Mouse (Mus musculus) left cerebral cortex, adult 11 months (tissue): ENCODE measurements around the gene Slc23a3.

ENCODE experiments used
- DNase-seq: peaks from one replicate; pipeline ENCODE4 v3.0.0; 2022; ENCODE audit warnings: low spot score

Slc23a3 gene

DNA sequence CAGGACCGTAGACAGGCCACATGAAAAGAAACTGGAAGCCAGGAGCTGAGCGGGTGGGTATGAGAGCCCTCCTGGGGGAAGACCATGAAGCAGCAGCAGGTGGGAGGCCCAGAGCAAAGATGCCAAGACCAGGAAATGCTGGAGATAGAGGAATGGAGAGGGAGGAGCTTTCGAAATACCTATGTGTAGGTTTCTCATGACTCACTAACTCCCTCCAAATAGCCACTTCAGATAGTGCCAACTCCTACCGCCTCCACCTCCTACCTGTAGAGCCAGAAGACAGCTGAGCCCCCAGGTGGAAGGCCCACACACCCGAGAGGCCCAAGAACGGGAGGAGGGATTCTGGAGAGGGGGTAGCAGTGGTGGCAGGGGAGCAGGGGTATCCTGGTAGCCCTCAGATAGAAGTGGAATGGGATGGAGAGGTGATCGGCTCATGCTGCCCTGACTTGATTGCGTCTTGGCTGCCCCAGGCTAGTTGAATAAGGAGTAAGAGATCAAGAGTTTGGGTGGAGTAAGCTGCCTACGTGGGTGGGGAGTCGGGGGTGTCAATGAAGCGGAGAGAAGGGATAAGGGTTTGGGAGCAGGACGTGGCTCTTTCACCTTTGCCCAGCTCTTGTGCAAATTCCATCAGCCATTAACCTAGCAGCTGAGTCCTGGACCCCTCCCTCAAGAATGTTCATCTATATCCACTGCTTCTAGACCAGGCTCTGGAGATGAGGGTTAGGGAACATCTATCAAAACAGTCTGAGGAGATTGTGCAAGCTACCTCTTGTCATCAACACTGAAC is at the start of gene Slc23a3:
Slc23a3 (minus strand) TSS at position 470 of the 787 bp plus-strand sequence.
- no peak for DNase-seq

DNA sequence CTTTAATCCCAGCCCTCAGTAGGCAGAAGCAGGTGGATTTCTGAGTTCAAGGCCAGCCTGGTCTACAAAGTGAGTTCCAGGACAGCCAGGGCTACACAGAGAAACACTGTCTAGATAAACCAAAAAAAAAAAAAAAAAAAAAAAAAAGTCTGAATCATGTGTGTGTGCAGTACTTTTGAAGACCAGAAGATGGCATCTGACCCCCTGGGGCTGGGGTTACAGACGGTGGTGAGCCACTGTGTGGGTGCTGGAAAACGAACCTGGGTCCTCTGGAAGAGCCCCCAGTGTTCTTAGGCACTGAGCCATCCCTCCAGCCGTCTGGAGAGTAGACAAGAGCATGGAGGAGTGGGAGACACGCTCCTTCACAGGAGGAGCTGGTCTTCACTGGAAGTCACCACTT is 48.5 kb upstream of the Slc23a3 start:
- no peak for DNase-seq

DNA sequence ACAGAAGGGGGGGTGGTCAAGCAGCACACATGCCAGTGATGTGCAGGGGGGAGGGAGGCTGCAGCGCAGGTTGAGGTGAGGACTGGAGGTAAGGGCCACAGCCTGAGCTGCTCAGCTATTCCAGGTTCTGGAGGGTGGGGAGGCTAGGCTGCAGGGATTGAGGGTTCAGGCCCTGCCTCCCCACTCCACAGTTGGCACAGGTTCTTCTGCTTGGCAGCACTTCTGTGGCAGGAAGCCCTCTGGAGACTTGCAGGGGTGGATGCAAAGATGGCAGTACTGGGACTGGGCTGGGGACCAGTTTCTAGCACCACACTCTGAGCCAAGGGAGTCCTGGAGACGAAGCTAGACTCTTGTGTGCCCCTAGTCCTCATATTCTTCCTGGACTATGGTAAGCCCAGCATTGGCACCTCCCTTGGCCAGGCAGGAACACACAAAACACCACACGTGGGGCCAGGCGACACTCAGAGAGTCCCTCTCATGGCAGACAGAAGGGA is 47.7 kb upstream of the Slc23a3 start:
- DNase-seq, result no peak

DNA sequence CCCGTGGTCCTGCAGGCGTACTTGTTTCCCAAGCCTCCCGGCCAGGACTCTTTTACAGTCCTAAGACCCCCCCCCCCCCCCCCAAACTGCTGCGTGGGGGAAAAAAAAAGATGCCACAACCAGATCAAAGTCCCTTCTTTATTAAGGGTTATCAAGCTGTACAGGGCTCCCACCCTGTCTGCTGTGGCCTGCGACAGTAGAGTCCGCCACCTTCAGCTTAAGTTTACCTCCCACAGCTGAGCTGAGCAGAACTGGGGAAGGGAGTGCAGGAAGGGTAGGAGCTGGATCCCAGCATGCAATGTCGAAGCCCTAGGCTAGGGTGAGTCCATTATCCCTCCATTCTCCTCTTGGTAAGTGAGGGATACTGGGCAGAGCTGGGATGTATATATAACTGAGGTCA is 47.1 kb upstream of the Slc23a3 start:
- DNase-seq, result no peak

DNA sequence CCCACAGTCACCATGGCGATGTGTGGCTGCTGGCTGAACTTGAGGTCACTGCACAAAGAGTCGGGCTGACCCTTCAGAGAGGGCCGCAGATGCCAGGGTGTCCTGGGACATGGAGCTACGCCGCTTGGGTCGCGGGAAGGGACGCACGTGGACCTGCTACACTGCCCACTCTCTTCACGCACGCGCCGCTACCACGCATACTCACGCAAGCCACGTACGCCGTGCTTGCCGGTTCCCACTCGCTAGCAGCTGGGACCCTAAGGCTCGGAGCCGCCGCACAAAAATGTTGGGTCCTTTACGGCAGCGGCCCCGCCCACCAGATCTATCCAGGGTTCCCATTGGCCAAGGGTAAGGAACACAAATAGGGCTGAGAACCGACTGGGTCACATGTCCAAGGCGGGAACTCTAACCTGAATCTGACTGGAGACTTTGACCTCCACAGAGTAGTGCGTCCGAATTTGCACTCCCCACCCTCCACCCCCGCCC is 46.5 kb upstream of the Slc23a3 start, which contains the start of gene Abcb6:
Abcb6 (minus strand) TSS at position 288 of the 486 bp plus-strand sequence.
- DNase-seq, result peak; percentile 89

DNA sequence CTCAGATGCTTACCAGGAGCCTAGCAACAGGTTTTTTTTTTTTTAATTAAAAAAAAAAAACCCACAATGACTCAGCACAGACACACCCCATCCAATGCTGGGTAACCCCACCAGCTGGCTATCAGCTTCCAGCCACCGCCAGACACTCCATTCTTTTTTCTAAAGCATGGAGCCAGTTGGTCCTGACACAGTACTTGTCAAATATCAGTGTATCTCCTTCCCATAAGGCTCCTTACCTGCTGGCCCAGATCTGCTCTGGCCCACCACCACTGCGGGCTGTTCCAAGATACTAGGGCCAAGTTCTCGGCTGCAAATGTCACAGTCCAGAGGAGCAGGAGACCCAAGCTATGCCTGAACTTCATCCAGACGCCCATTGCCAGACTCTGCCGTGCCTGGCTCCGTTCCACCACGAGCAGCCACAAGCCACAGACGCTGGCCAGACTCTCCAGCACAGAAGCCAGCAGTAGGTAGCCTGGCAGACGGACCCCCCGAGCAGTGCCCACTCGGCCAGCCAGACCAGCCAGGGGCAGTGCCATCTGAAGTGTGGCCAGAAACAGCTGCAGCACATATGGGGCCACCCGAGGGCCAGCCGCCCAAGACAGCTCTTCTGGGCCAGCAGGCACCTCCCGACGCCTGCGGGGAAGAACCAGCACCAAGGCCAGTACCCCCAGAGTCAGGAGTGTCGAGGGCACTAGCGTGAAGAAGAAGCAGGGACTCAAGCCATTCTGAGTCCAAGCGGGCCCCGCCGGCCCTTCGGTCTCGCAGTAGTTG is 45.8 kb upstream of the Slc23a3 start:
- DNase-seq, result no peak

DNA sequence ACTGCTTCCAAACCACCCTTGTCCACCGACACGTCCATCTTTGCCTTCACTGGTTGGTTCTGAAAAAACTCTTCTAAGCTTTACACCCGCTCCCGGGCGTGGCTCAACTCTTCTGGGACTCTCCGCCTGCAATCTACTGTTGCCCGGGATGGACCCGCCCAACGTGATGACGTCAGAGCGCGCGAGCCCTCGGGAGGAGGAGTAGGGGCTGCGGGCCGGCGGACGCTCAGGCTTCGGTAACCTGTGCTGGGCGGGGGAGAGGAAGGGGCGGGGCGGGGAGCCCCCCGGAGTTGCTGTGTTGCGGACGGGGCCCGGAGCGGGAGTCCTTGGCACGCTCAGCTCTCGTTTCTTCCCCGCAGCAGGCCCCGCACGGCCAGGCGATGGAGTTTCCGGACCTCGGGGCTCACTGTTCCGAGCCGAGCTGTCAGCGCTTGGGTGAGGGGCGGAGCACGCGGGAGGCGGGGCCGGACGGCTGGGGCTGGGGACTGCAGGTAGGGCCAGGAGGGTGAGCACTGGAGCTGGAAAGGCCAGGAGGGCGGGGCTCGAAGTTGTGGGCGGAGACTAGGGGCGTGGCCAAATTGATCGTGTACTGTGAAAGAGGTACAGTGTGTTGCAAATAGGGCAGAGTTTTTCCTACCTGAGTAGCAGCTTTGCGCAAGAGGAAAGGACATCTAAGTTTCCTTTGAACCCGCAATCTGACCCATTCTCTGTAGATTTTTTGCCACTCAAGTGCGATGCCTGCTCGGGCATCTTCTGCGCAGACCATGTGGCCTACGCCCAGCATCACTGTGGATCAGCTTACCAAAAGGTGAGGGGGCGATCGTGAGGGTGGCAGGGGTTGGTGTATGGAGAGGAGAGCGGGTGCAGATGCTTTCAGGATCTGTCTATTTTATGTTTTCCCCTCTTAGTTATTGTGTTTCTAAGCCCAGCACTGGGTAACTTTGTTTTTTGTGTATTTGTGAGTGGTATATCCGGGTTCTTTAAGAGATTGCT is 35.1 kb upstream of the Slc23a3 start, which contains the start of gene Zfand2b:
Zfand2b (plus strand) TSS at position 175 of the 993 bp plus-strand sequence.
- DNase-seq, result peak; percentile 88

DNA sequence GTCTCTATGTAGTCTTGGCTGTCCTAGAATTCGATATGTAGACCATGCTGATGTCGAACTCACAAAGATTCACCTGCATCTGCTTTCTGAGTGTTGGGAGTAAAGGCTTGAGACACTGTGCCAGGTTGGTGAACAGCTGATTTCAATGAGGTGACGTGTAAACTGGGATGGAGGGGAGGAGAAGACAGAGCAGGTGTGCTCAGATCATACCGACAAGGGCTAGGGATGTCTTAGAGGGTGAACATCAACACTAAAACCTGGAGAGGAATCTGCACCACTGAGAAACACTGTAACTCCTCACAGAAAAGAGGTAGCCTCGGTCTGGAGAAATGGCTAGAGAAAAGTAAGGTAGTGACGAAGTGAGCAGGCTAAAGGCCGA is 34.4 kb upstream of the Slc23a3 start:
- DNase-seq, result no peak

DNA sequence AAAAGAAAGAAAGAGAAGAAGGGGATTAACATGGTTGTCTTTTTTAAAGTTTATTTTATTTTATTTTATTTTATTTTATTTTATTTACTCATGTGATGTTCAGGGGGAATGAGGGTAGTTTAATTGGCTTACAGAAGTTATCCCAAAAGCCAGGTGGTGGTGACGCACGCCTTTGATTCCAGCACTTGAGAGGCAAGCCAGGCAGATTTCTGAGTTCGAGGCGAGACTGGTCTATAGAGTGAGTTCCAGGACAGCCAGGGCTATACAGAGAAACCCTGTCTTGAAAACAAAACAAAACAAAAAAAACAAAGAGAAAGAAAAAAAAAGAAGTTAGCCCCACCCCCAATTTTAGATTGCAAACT is 26.5 kb upstream of the Slc23a3 start:
- DNase-seq, result no peak

DNA sequence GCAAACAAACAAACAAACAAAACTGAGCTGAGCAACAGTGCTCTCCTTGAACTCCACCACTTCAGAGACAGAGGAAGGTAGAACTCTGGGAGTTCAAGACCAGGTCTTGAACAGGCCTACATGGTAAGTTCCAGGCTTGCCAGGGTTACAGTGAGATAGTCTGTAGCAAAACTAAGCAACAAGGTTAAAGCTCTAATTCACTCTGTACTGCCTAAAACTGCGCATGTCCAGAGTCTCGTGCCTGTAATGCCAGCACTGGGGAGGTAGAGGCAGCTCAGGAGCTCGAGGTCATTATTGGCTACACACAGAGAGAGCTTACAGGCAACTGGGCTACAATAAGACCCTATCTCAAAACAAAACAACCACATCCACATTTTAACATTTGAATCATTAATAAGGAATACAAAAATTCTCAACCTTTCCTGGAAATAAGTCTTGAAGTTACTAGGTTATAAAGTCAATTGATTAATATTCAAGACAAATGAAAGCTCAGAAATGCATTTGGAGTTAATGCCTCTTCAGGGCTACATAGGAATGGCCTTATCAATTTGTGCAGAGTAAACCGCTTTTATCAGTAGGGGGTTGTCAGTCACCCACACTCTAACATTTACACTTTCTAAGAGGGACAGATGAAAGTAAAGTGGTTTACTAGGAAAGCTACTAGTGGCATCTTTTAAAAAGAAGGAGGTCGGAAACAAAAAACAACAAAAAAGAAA is 26.0 kb upstream of the Slc23a3 start:
- DNase-seq, result no peak

DNA sequence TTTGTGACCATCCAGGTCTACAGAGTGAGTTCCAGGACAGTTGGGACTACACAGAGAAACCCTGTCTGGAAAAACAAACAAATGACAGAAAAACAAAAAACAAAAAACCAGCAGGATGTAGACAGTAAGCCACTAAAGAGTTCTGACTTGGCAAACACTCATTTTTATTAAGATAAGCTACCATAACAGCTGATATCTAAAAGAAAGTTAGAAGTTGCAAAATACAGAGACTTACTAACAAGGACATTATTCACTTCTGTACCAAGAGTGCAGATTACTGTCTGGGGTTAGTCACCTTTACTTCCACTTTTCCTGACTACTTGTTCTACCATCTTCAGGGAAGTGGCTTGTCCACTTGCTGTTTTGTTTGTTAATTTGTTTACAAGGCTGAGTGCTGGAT is 25.3 kb upstream of the Slc23a3 start:
- DNase-seq, result no peak

DNA sequence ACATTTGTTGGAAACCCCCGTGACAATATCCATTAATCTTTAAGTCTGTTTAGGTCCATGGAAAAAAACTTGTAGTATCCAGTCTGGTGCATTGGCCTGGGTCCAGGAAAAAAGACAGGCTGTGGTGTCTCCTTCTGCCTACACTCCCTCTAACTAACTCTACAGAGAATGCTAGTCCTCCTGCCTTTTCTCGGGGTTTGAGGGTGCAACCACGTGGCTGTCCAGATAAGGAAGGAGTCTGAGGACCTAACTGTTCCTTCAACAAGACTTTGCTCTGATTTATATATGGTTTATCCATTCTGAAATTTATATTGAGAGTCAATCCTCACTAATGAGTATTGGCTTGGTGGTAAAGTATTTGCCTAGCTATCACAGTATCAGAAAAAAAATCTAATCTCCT is 22.1 kb upstream of the Slc23a3 start:
- no peak for DNase-seq

DNA sequence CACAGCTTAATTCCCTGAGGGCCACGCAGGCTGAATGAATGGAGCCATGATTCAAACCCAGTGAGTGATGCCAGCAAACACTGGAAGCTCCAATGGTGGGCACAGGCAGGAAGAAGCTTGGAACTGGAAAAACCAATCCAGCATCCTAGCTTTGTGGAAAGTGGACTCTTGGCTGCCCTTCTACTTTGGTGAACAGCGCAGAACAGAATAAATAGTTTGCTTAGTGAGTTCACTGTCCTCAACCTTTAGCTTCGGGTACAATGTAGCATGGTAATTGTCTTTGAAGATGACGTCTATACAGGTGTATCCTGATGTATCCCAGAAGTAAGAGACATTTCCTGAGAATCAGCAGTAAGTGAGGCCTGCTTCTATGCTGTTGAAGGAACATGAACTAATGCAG is 15.0 kb upstream of the Slc23a3 start:
- no peak for DNase-seq

DNA sequence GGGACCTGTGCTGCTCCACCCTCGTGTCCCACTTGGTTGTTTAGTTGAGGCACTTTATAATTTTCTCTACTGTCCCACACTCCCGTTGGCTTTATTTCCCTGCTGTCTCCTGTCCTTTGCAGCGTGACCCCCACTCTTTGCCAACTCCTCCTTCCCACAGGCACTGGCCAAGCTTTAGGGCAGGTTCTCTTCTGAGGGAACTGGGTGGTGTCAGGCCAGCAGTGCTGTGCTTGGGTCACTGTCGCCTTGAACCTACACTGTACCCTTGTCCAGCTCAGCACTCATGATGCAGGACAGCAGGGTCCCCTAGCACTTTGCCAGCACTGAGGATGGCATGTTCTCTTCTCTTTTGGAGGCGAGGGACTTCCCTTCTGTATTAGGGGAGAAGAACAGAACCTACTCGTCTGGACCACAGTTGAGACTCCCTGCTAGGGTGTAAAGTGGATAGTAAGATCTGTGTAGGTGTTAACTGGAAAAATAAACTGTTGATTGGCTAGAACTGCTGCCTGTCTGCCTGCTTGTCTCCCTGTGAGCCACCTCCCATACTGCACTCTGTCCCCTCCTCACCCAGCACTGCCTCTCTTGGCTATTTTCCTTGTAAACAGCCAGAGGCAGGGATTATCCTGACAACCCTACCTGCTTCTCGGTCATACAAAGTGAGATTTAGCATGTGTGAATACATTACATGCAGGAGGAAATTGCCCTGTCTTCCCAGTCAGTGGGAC is 13.9 kb upstream of the Slc23a3 start:
- DNase-seq, result no peak

DNA sequence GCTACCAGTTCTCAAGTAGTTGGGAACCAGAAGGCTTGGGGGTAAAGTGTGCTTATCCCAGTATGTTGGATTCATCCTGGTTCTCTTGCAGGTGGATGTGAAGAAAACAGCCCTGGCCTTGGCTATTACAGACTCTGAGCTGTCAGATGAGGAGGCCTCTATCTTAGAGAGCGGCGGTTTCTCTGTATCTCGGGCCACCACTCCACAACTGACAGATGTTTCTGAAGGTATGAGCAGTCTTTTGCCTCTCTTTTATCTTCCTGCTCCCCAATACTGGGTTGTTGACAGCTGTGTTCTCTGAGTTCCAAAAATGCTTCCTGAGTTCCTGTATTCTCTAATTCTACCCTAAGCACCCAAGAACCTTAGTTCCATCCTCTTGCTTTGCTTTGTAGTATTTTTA is 11.9 kb upstream of the Slc23a3 start:
- no peak for DNase-seq

DNA sequence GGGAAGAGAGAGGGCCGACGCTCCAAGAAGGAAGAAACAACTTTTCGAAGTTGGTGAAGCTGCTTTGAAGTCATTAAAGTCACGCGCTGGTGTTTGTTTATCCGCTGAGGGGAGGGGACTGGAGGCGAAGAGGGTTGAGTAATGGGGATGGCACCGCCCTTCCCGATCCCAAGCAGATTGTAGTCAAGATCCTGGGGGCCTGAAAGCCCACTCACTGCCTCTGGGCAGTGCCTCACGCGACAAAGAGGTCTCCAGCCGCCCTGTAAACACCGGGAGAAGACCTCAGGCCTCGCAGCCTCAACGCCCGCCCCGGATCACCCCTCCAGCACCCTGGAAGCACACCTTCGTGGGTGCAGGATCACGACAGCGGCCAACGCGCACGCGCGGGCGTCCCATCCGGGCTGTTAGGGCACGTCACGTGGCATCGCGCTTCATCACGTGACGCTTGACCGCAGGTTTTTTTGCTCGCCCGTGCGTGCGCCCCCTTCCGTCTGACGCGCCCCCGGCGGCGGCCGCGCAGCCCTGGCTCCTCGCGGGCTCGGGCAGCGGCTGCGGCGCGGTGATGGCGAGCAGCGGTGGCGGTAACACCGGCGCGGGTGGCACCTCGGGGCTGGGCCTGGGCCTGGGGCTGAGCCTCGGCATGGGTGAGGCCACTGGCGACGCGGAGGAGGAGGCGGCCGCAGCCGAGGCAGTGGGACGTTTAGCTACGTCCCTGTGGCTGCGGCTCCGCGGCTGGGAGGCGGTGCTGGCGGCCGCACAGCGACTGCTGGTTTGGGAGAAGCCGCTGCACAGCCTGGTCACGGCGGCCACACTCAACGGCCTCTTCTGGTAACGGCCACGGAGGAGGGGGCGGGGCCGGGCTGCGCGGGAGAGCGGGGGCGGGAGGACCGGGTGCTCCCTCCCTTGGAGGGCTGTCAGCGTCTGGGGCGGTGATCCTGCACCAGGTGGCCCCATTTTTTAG is 8.9 kb upstream of the Slc23a3 start, which contains the start of the genes Cnppd1 and Retreg2:
Cnppd1 (minus strand) TSS at position 411 of the 961 bp plus-strand sequence.
Retreg2 (plus strand) TSS at position 478 of the 961 bp plus-strand sequence.
- peak; percentile 94 for DNase-seq

DNA sequence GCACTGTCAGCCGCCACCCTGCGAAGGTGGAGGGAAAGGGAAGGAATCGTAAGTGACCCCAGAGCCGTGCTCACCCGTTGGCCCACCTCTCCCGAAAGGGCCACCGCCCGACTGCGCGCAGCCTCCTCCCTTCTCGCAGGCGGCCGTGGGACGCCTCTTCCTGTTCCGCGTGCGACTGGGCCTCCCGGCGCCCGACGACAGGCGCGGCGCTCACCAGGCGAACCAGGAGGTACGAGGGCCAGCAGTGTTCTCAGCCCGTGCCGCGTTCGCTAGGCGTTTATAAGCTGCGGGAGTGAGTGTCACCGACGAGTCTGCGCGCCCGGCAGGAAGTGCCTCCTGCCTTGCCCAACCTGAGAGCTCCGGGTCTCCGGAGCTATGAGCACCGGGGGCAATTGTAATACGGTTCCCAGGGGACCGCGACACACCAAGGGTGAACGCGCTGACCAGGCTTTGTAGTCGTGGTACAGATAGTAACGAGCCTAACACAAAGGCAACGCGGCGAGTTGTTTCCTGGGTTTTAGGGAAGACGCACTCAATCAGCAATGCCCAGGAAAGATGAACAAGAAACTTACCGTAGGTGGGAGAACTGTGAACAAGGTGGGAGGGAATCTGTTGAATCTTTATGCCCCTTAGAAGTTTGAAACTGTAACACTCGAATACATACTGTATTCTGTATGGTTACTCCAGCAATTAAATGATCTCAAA is 7.9 kb upstream of the Slc23a3 start:
- DNase-seq, result peak; percentile 36

DNA sequence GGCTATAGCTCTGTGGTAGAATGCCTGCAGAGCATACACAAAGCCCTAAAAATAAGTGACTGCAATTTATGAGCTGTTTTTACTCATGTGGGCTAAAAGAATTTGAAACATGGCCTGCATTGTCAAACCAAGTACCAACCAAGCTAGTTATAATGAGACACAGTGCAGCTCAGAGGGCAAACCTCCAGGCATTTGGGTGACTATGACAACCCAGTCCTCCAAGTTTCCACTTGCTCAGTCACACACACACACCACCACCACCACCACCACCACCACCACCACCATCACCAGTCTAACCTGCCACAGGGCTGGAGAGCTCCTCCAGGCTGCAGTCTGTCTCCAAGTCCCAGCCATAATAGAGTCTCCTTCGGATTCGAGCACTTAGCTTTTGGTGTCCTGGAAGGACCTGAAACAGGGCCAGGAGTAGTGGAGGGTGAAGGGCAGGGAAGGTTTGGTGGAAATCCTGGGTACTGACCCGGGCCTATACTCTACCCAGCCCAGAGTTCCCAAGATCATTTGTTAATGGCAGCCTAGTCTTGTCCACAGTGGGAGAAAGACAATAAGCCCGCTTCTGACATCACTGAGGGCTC is 7.0 kb upstream of the Slc23a3 start:
- no peak for DNase-seq
